Mouse (Mus musculus) liver, postnatal 0 days (tissue): ENCODE data around the gene Cbx6. TPM values are rescaled to one million over a fixed set of nuclear protein-coding genes. Genes with fewer than 3 reads are reported as not detected.

Source experiments
- ATAC-seq: fragments of 200-750 bp; cut with Nextera tagmentation; 2 replicates; pipeline ENCODE4 v1.8.0; 2017; ENCODE audit warnings: mild to moderate bottlenecking, moderate library complexity
- DNase-seq: peaks from one replicate; pipeline ENCODE4 v3.0.0-alpha.2; 2016
- H3K27ac ChIP-seq: fragments of 300-500 bp; sonication (generic); 2 replicates; pipeline ENCODE4 v1.5.1; 2014; ENCODE audit warnings: antibody characterized with exemption, moderate library complexity, mild to moderate bottlenecking, low read depth
- H3K27me3 ChIP-seq: fragments of 300-500 bp; sonication (generic); 2 replicates; pipeline ENCODE4 v1.6.1; 2014; ENCODE audit warnings: low read length, control low read depth, mixed read lengths; ENCODE audit not compliant: insufficient read depth
- H3K36me3 ChIP-seq: fragments of 300-500 bp; sonication (generic); replicated peaks from 2 replicates; pipeline ENCODE4 v1.6.1; 2014; ENCODE audit warnings: mild to moderate bottlenecking, control low read depth, low read length, moderate library complexity, mixed read lengths; ENCODE audit not compliant: insufficient read depth
- H3K4me1 ChIP-seq: fragments of 300-500 bp; sonication (generic); 2 replicates; pipeline ENCODE4 v1.6.1; 2014; ENCODE audit warnings: antibody characterized with exemption, mild to moderate bottlenecking, control low read depth; ENCODE audit not compliant: insufficient read depth
- H3K4me2 ChIP-seq: fragments of 300-500 bp; sonication (generic); 2 replicates; pipeline ENCODE4 v1.6.1; 2014; ENCODE audit warnings: low read depth, mild to moderate bottlenecking, low read length, moderate library complexity, mixed read lengths
- H3K4me3 ChIP-seq: fragments of 300-500 bp; sonication (generic); 2 replicates; pipeline ENCODE4 v1.5.1; 2014; ENCODE audit warnings: low read depth, low read length
- H3K9ac ChIP-seq: fragments of 300-500 bp; sonication (generic); replicated peaks from 2 replicates; pipeline ENCODE4 v1.6.1; 2014; ENCODE audit warnings: mild to moderate bottlenecking, moderate library complexity
- H3K9me3 ChIP-seq: fragments of 300-500 bp; sonication (generic); 2 replicates; pipeline ENCODE4 v1.6.1; 2016; ENCODE audit warnings: mild to moderate bottlenecking, control low read depth, low read length, mixed read lengths
- CTCF ChIP-seq: sonication (generic); IDR thresholded peaks from 2 replicates; pipeline ENCODE4 v1.5.1; 2016; ENCODE audit warnings: antibody characterized with exemption, low read depth
- EP300 ChIP-seq: IDR thresholded peaks from 2 replicates; pipeline ENCODE4 v1.6.1; 2016; ENCODE audit warnings: antibody characterized with exemption, low read depth, mild to moderate bottlenecking
- WGBS: fragments of 180-500 bp; shearing (Covaris S2); extraction: QIAGEN DNeasy Blood & Tissue Kit; methylation state at CpG from one replicate; pipeline ENCODE4 v1.1.7; 2014; ENCODE audit not compliant: insufficient replicate concordance; 5-methylcytosine and 5-hydroxymethylcytosine counted together
- polyA plus RNA-seq: library from polyadenylated mRNA; unstranded; fragments of >200 nt; fragmentation: Nextera tagmentation; extraction: Ambion mirVana; gene quantifications from 2 replicates; pipeline ENCODE4 v1.2.1, GENCODE M21; 2015

Cbx6 gene
- polyA plus RNA-seq: 3.9 and 4.4 TPM in 2 replicates

DNA sequence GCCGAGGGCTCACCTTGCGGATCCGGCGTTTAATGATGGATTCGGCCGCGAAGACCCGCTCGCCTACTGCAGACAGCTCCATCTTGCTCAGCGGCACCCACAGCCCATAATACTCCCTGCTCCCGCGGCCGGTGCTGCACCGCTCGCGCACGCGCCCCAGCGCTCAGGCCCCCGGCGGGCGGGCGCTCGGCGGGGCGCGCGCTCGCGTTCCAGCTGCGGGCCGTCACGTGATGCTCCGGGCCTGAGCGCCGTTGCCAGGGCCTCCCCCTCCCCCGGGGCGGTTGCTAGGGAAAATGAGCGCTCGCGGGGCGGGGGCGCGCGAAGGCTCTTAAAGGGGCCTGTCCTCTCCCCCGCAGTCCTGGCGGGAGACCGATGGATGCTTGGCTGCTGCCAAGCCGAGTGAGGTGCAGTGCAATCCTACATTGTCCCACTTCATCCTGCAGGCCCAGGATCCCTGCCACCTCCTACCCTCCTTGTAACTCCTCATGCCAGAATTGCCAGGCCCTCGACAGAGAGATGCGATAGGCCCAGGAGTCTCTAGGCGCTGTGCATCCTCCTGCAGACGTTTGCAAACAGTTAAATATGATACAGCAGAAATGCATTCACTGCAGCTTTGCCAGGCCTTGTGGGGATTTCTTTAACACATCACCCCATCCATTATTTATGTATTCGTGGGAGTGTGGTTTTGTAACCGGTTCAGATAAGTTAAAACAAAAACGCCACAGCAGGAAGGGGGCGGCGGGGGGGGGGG, at the start of gene Cbx6, which contains the start of gene Npcd:
Gene Cbx6 (minus strand): TSS at position 559 of the 751 bp plus-strand sequence.
Gene Npcd (minus strand): TSS at position 108 of the 751 bp plus-strand sequence.
- Histone ChIP-seq H3K9me3 (no peaks in the 10 kb centered on the region), H3K27me3 (peaks cover 2% of the 10 kb centered on the region; the same call in 1 of the 2 replicates), H3K4me1 (peaks cover 4% of the 10 kb centered on the region; the same call in 1 of the 2 replicates), H3K27ac (peak within 1 kb of the TSS; percentile 55; the same call in 1 of the 2 replicates), H3K9ac (peak within 1 kb of the TSS; percentile 72), H3K4me2 (peak within 1 kb of the TSS; percentile 91), H3K36me3 (no peaks in the 10 kb centered on the region), H3K4me3 (peak within 1 kb of the TSS; percentile 74)
- DNase-seq (peak; percentile 87), ATAC-seq (peak; percentile 83)
- TF ChIP-seq CTCF: no peak
- TF ChIP-seq EP300: no peak
- WGBS: 3% methylated on average over 38 of the region's 58 CpGs

DNA sequence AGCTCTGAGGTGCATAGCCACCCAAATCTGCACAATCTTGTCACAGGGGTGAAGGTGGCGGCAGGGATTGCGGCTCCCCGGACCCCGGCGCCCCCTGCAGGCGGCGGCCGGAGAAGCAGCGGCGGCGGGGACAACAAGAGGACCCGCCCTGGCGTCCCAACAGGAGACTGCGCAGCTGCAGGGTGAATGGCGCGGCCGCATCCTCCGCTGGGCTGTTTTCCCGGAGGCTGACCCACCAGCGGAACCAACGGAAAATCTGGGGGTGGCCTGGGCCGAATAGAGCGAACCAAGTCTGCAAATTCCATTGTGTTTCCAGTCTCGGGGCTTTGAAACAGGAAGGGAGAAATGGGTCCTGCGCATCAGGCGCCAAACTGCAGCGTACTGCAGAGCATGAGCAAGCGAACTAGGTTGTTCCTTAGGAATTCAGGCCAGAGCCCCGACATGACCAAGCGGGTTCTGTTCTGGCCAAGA, 48.9 kb upstream of the Cbx6 start:
- Histone ChIP-seq H3K9ac (peak overlapping the region; percentile 62), H3K4me2 (peak overlapping the region; percentile 81), H3K36me3 (no peaks in the 10 kb centered on the region), H3K27me3 (peaks cover 3% of the 10 kb centered on the region; the same call in 1 of the 2 replicates), H3K9me3 (no peaks in the 10 kb centered on the region), H3K4me1 (peaks cover 8% of the 10 kb centered on the region; the same call in 1 of the 2 replicates), H3K4me3 (peak overlapping the region; percentile 55), H3K27ac (peak overlapping the region; percentile 35; the same call in 1 of the 2 replicates)
- ATAC-seq (peak; percentile 88), DNase-seq (peak; percentile 91)
- peak; percentile 95 for TF ChIP-seq CTCF
- TF ChIP-seq EP300: no peak
- under 1% methylated on average over 30 of the region's 30 CpGs for WGBS

DNA sequence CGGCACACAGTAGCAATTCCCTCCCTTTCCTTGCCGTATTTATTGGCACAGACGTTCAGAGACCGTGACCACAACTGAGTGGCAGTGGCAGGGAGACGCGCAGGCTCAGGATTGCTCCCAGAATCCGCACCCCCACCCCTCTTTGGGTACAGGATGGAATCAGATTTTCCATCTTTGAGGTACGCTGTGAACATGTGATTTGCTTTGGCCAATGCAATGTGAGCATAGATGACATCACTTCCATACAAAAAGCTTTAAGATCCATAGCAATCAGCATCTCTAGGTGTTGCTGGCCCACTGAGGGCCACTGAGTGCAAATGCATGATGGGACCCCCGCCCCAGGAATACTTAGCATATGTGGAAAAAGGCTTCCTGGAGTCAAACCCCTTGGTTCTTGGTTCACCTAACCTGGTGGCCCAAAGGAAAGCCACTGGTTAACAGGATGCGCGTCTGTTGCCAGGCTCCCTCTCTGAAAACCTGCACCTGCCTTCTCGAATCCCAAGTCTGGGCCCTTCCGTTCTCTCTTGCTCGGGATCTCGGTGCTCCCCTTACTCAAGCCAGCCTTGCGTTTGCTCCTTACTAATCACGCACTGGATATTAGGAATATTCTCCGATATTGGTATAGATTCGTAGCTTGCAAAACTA, 48.3 kb upstream of the Cbx6 start:
- no peak overlapping the region for H3K9ac ChIP-seq

DNA sequence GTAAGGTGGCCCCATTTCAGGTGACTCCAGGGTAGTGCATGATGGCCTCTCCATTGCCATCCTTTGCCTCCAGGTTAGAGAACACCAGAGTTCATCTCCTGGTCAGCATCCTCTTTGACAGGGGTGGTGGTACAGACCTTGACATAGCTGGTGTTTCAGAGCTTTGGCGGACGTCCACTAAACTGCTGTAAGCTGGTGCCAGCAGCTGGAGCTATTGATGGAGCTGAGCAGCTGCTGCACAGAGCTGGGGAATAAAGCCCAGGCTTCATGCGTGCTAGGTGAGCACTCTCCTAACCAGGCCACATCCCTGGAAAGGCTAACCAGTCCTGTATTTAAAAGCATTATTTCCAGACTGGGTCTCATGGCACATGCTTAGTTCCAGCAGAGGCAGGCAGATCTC, 46.0 kb upstream of the Cbx6 start:
- peaks cover 3% of the 10 kb centered on the region; the same call in 1 of the 2 replicates for H3K27me3 ChIP-seq
- no peak overlapping the region for H3K9ac ChIP-seq
- DNase-seq (no peak), ATAC-seq (no peak)
- no peak for TF ChIP-seq EP300
- TF ChIP-seq CTCF: no peak
- no peak overlapping the region for H3K4me3 ChIP-seq
- H3K27ac ChIP-seq: no peak overlapping the region
- no peaks in the 10 kb centered on the region for H3K36me3 ChIP-seq
- H3K4me1 ChIP-seq: peaks cover 8% of the 10 kb centered on the region; the same call in 1 of the 2 replicates
- no peaks in the 10 kb centered on the region for H3K9me3 ChIP-seq
- WGBS: 80% methylated on average over 3 of the region's 3 CpGs
- H3K4me2 ChIP-seq: no peak overlapping the region

More for the DNA sequence above, 48.3 kb upstream of the Cbx6 start:
- no peak for TF ChIP-seq EP300
- no peak for TF ChIP-seq CTCF
- Histone ChIP-seq H3K36me3 (no peaks in the 10 kb centered on the region), H3K4me2 (peak overlapping the region; percentile 81), H3K9me3 (no peaks in the 10 kb centered on the region), H3K4me1 (peaks cover 8% of the 10 kb centered on the region; the same call in 1 of the 2 replicates), H3K4me3 (peak overlapping the region; percentile 55; the same call in 1 of the 2 replicates), H3K27me3 (peaks cover 3% of the 10 kb centered on the region; the same call in 1 of the 2 replicates), H3K27ac (no peak overlapping the region)
- ATAC-seq (no peak), DNase-seq (no peak)
- WGBS: 33% methylated on average over 19 of the region's 19 CpGs

DNA sequence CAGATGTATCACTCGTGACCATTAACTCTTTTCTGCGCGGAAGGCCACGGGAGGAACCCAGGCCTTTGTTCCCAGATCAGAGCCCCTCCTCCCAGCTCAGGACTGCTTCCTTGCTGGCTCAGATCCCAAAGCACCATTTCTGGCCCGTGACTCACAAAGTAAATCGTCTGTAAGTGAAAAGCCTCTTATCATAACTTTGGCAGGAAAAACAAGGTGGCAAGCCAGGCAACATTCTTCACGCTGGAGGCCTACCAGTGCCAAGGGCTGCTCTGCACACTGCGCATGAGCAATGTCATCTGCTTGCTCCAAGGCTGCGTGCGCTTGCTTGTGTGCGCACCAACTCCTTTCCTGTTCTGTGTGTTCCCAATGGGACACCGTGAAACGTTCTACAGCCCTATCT, 44.8 kb upstream of the Cbx6 start:
- 50% methylated on average over 13 of the region's 13 CpGs for WGBS
- H3K4me3 ChIP-seq: no peak overlapping the region
- no peak overlapping the region; the same call in 1 of the 2 replicates for H3K27ac ChIP-seq
- TF ChIP-seq CTCF (no peak), EP300 (no peak; the same call in 1 of the 2 replicates)
- peaks cover 3% of the 10 kb centered on the region; the same call in 1 of the 2 replicates for H3K27me3 ChIP-seq
- ATAC-seq: peak; percentile 28
- peak; percentile 31 for DNase-seq
- no peaks in the 10 kb centered on the region for H3K36me3 ChIP-seq
- H3K4me1 ChIP-seq: peaks cover 8% of the 10 kb centered on the region; the same call in 1 of the 2 replicates
- H3K4me2 ChIP-seq: no peak overlapping the region
- no peaks in the 10 kb centered on the region for H3K9me3 ChIP-seq
- H3K9ac ChIP-seq: no peak overlapping the region

DNA sequence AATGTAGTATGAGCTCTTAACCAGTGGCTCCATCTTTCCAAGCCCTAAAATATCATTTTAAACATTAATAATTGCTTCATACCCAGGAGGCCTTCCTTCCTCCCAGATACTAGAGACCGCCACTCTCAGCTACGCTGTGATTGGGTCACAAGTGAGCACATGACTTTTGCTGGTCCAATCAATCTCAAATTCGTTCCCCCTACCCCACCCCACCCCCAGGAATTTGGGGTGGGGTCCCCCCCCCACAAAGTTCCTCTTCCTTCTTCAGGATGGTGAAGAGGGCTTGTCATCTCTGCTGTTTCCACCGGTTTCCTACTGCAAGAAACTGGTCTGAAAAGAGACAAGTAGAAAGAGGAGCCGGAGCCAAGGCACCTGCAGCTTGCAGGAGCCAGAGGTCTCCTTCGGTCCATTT, 44.2 kb upstream of the Cbx6 start:
- ATAC-seq (no peak), DNase-seq (peak; percentile 16)
- H3K4me1 ChIP-seq: peaks cover 8% of the 10 kb centered on the region; the same call in 1 of the 2 replicates
- H3K4me2 ChIP-seq: no peak overlapping the region
- H3K9ac ChIP-seq: no peak overlapping the region
- H3K4me3 ChIP-seq: no peak overlapping the region
- TF ChIP-seq CTCF: no peak
- TF ChIP-seq EP300: no peak
- WGBS: 66% methylated on average over 6 of the region's 6 CpGs
- no peaks in the 10 kb centered on the region for H3K9me3 ChIP-seq
- H3K27ac ChIP-seq: no peak overlapping the region; the same call in 1 of the 2 replicates
- H3K36me3 ChIP-seq: no peaks in the 10 kb centered on the region
- H3K27me3 ChIP-seq: peaks cover 3% of the 10 kb centered on the region; the same call in 1 of the 2 replicates
